Mouse (Mus musculus) C2C12 (cell line): Measurements from ENCODE around the gene Golga4. TPM values are rescaled to one million over a fixed set of nuclear protein-coding genes. Genes with fewer than 3 reads are reported as not detected.

Source experiments
- H3K27me3 ChIP-seq: one replicate; pipeline ENCODE4 v1.6.1; 2011; ENCODE audit not compliant: control insufficient read depth, insufficient read depth, insufficient read length
- H3K36me3 ChIP-seq: one replicate; pipeline ENCODE4 v1.6.1; 2011; ENCODE audit not compliant: control insufficient read depth, insufficient read depth
- H3K4me3 ChIP-seq: one replicate; pipeline ENCODE4 v1.5.1; 2011; ENCODE audit warnings: mild to moderate bottlenecking, control low read depth; ENCODE audit not compliant: poor library complexity, insufficient read depth, severe bottlenecking
- H3K79me2 ChIP-seq: one replicate; pipeline ENCODE4 v1.6.1; 2011; ENCODE audit not compliant: control insufficient read depth, insufficient read depth
- H3K79me3 ChIP-seq: one replicate; pipeline ENCODE4 v1.6.1; 2011; ENCODE audit warnings: low read depth, control low read depth
- H3ac ChIP-seq: one replicate; pipeline ENCODE3; 2011; ENCODE audit warnings: low read depth; ENCODE audit not compliant: control insufficient read depth, insufficient read length
- CEBPB ChIP-seq: IDR thresholded peaks from one replicate; pipeline ENCODE4 v1.6.1; 2011; ENCODE audit warnings: low read depth, mild to moderate bottlenecking, control low read depth, moderate library complexity
- CTCF ChIP-seq: IDR thresholded peaks from one replicate; pipeline ENCODE4 v1.5.1; 2011; ENCODE audit not compliant: control insufficient read depth, insufficient read depth, insufficient read length
- FOSL1 ChIP-seq: IDR thresholded peaks from one replicate; pipeline ENCODE4 v1.8.0; 2011; ENCODE audit warnings: mild to moderate bottlenecking, low read length; ENCODE audit not compliant: poor library complexity, insufficient read depth, severe bottlenecking
- MAX ChIP-seq: IDR thresholded peaks from one replicate; pipeline ENCODE4 v1.6.1; 2011; ENCODE audit warnings: mild to moderate bottlenecking, control low read depth
- MYOD1 ChIP-seq: IDR thresholded peaks from one replicate; pipeline ENCODE4 v1.6.1; 2011; ENCODE audit warnings: low read depth; ENCODE audit not compliant: control insufficient read depth, insufficient read length
- MYOG ChIP-seq: IDR thresholded peaks from one replicate; pipeline ENCODE4 v1.6.1; 2011; ENCODE audit not compliant: control insufficient read depth, insufficient read length; ENCODE audit errors: extremely low read depth
- USF1 ChIP-seq: IDR thresholded peaks from one replicate; pipeline ENCODE4 v1.6.1; 2011; ENCODE audit warnings: low read depth, mild to moderate bottlenecking, control low read depth, moderate library complexity
- polyA plus RNA-seq: library from polyadenylated mRNA; unstranded; fragments of >200 nt; fragmentation: generic; extraction: Trizol; gene quantifications from one replicate; pipeline ENCODE4 v1.2.1, GENCODE M21; 2012; ENCODE audit warnings: missing spikeins

Gene Golga4
- polyA plus RNA-seq, 1 experiment = 9.9 TPM

DNA sequence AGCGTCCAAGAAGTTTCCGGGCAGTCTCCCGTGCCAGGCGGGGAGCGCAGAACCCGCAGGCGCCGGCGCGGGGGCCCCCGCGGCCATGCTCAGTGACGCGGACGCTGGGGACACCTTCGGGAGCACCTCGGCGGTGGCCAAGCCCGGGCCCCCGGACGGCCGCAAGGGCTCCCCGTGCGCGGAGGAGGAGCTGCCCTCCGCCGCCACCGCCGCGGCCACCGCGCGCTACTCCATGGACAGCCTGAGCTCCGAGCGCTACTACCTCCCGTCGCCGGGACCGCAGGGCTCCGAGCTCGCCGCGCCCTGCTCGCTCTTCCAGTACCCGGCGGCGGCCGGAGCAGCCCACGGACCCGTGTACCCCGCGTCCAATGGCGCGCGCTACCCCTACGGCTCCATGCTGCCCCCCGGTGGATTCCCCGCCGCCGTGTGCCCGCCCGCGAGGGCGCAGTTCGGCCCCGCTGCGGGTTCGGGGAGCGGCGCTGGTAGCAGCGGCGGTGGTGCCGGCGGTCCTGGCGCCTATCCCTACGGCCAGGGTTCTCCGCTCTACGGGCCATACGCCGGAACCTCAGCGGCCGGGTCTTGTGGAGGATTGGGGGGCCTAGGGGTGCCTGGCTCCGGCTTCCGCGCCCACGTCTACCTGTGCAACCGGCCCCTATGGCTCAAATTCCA is 27.1 kb upstream of the Golga4 start:
- no peak for TF ChIP-seq MYOD1
- peak; percentile 41 for TF ChIP-seq CTCF
- no peaks in the 10 kb centered on the region for H3K79me2 ChIP-seq
- no peaks in the 10 kb centered on the region for H3K79me3 ChIP-seq
- no peaks in the 10 kb centered on the region for H3K36me3 ChIP-seq
- peaks cover 28% of the 10 kb centered on the region for H3K27me3 ChIP-seq
- peak overlapping the region; percentile 41 for H3ac ChIP-seq
- H3K4me3 ChIP-seq = peak overlapping the region; percentile 21

DNA sequence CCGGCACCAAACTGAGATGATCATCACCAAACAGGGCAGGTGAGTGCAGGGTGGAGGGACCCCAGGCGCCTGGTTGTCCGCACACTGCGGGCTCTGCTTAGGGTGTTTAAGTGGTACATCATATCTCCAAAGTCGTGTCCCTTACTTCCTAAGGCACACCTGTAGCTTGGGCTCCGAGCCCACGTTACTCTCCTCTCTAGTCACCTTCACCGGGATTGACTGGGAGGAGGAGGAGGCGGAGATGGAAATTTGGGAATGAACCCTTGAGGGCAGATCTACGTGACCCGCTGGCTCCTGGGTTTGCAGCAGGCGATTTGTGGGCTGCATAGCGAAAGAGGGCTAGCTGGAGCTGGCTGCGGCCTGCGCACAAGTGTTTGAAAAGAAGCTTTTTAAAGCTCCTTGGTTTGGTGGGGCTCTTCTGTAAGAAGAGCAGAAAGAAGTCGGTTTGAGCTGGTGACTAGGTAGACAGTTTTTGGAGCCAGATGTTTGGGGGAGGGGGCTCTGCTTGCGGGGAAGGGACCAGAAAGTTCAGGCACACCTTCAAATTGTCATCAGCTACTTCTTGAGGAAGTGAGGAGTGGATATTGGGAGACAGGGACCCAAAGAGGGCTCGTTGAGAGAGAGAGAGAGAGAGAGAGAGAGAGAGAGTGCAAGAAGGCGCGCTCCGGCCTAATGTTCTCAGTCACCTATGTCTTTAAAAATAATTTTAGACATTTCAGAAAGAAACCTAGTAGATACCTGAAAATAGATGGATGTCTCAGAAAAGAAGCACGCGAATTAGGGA is 26.4 kb upstream of the Golga4 start:
- Histone ChIP-seq H3K79me2 (no peaks in the 10 kb centered on the region), H3ac (no peak overlapping the region), H3K36me3 (no peaks in the 10 kb centered on the region), H3K79me3 (no peaks in the 10 kb centered on the region), H3K27me3 (peaks cover 28% of the 10 kb centered on the region), H3K4me3 (no peak overlapping the region)
- TF ChIP-seq MYOG (no peak), CEBPB (no peak), MYOD1 (no peak), USF1 (no peak), CTCF (no peak), FOSL1 (no peak), MAX (no peak)

DNA sequence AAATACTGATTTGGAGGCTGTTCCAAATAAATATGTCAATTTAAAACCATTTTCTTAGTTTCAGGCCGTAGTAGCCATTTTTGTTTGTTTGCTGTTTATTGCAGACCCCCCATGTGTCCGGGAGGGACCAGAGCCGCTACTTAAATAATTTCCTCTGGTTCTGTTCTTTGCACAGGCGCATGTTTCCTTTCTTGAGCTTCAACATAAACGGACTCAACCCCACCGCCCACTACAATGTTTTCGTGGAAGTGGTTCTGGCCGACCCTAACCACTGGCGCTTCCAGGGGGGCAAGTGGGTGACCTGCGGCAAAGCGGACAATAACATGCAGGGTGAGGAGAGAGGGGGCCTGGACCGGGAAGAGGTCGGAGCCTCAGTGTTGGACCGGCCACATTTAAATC is 25.8 kb upstream of the Golga4 start:
- no peaks in the 10 kb centered on the region for H3K79me2 ChIP-seq
- TF ChIP-seq MYOG (no peak), FOSL1 (no peak), CTCF (no peak)
- H3ac ChIP-seq = no peak overlapping the region
- H3K27me3 ChIP-seq = peaks cover 28% of the 10 kb centered on the region
- H3K4me3 ChIP-seq = no peak overlapping the region
- no peaks in the 10 kb centered on the region for H3K36me3 ChIP-seq
- H3K79me3 ChIP-seq = no peaks in the 10 kb centered on the region

DNA sequence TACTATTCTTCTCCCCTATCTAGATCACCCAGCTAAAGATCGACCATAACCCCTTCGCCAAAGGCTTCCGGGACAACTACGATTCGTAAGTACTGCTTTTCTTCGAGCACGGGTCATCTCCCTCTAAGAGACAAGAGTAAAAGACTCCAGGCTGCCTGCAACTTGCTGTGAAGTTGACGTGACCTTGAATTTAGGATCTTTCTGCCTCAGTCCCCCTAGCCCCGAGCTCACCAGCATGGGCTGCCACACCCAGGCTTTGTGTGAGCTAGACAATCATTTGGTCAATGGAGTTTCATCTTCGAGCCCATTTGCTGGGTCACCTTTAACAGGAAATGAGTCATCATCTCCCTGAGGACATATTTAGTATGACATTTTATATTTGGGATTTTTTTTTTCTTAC is 23.9 kb upstream of the Golga4 start:
- no peak overlapping the region for H3ac ChIP-seq
- peaks cover 16% of the 10 kb centered on the region for H3K27me3 ChIP-seq
- no peaks in the 10 kb centered on the region for H3K36me3 ChIP-seq
- no peaks in the 10 kb centered on the region for H3K79me3 ChIP-seq
- no peaks in the 10 kb centered on the region for H3K79me2 ChIP-seq
- H3K4me3 ChIP-seq = no peak overlapping the region
- TF ChIP-seq MAX (no peak), MYOG (no peak), USF1 (no peak), CTCF (no peak)

DNA sequence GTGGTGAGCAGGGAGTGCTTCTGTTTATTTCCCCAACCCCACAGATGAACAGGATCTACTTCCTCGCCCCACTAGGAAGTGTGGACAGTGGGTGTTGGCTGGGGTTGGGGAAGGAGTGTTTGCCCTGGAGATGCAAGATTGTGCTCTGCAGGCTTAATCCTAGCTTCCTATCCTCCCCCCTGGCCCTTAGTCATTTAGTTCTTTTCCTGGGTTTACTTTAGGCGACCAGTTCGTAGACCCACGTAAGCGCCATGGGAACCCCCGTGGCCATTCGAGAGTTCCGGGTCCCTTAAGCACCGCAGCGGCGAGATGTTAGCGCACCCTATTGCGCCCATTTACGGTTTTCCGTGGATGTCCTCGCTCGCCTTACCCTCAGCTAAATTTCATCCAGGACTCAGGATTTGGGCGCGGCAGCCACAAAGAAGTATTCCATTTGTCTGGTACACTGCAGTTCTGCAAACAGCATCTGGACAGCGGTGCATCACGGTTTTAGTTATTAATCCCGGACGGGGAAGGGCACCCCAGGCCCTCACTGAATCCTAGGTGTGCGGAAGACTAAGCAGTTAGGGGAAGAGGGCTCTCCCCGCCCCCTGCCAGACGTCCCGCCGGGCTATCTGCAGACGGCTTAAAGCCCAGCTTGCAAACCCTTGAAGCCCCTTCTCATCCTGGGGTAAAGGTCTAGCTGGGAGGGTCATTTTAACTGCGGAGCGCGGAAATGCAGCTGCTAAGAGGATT is 19.5 kb upstream of the Golga4 start:
- Histone ChIP-seq H3K79me2 (no peaks in the 10 kb centered on the region), H3ac (no peak overlapping the region), H3K27me3 (no peaks in the 10 kb centered on the region), H3K79me3 (no peaks in the 10 kb centered on the region), H3K4me3 (no peak overlapping the region), H3K36me3 (no peaks in the 10 kb centered on the region)
- TF ChIP-seq USF1 = no peak
- no peak for TF ChIP-seq MAX
- no peak for TF ChIP-seq MYOG
- TF ChIP-seq CTCF = no peak
- TF ChIP-seq FOSL1 = no peak
- no peak for TF ChIP-seq CEBPB
- TF ChIP-seq MYOD1 = no peak

DNA sequence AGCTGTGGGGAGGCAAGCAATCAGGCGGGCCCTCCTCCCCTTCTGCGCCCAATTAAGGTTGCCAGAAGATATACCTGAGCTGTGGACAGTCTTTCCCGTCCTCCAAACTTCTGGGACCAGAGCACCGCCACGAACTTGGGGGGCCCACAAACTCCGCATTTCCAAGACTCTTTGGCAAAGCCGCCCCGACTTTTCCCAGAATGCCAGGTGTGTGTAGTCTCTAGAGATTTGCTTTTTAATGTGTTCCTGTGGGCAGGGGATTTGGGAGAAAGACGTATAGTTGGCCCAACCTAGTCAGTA is 19.0 kb upstream of the Golga4 start:
- Histone ChIP-seq H3K4me3 (no peak overlapping the region), H3K36me3 (no peaks in the 10 kb centered on the region), H3K79me3 (no peaks in the 10 kb centered on the region), H3K79me2 (no peaks in the 10 kb centered on the region), H3K27me3 (no peaks in the 10 kb centered on the region), H3ac (no peak overlapping the region)
- no peak for TF ChIP-seq CTCF
- TF ChIP-seq USF1 = no peak
- TF ChIP-seq MYOG = no peak
- no peak for TF ChIP-seq MYOD1
- no peak for TF ChIP-seq FOSL1
- no peak for TF ChIP-seq MAX
- TF ChIP-seq CEBPB = no peak
